Mouse (Mus musculus): ENCODE results near the gene Cox19.

- TF ChIP-seq CTCF (IDR thresholded peaks at IDR 0.05; ENCODE audit: borderline replicate concordance, insufficient read depth, low read depth, low read length) (no peak), POLR2A (IDR thresholded peaks at IDR 0.05; ENCODE audit: borderline replicate concordance, insufficient read depth, low read length) (no peak)
Measured at GRCm38 (mm10) chr5:139366484-139366883, 15.3 kb upstream of the Cox19 start.
